Mouse (Mus musculus) WW6 (cell line): Measurements from ENCODE around the gene Gm21118.
"Not testable (repeated sequence)": the region's sequence is repeated elsewhere in the genome, so short reads cannot be mapped to it uniquely, and the experiment has no call there.

Source experiments
- DNase-seq: peaks from one replicate; pipeline ENCODE4 v3.0.0-alpha.2; 2013; ENCODE audit warnings: low read depth, low spot score

Gene Gm21118

DNA sequence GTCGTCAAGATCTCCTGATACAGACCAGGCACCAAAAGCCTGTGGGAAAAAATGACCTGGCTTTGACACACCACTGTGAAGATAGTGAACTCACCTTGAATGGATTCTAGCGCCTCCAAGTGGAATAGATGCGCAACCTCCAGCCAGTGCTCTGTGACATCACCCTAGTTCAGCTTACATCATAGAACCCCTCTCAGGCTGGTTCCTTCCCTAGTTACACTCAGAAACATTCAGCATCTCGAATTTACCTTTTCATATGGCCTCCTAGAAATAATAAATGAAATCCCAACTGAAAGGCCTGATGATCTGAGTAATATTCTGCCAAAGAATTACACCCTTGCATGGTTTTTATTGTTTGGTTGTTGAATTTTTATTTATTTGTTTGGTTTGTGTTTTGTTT is at the start of gene Gm21118:
Gene Gm21118, minus strand, starts transcription at position 101 of the 400 bp plus-strand sequence.
- not testable (repeated sequence) for DNase-seq

DNA sequence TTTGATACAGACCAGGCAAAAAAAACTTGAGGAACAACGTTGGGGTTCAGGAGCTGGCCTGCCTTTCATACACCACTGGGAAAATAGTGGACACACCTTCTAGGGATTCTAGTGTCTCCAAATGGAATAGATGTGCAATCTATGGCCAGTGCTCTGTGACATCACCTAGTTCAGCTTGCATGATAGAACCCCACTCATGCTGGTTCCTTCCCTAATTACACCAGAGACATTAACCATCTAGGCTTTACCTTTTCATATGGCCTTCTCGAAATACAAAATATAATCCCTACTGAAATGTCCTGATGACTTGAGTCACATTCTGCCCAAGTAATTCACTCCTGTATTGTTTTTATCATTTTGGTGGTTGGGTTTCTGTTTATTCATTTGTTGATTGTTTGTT is 29.7 kb upstream of the Gm21118 start, which contains the start of the genes Gm29423 and Gm29644:
Gene Gm29423, minus strand, starts transcription at position 101 of the 400 bp plus-strand sequence.
Gene Gm29644, minus strand, starts transcription at position 157 of the 400 bp plus-strand sequence.
- not testable (repeated sequence) for DNase-seq
